Mouse (Mus musculus) embryonic facial prominence, embryonic 10.5 days (tissue): ENCODE measurements around the gene Ralgapa2. TPM values are rescaled to one million over a fixed set of nuclear protein-coding genes. Genes with fewer than 3 reads are reported as not detected.

ENCODE experiments used
- DNase-seq: peaks from one replicate; pipeline ENCODE4 v3.0.0-alpha.2; 2017; ENCODE audit warnings: low spot score
- H3K27ac ChIP-seq: fragments of 300-500 bp; sonication (generic); replicated peaks from 2 replicates; pipeline ENCODE4 v1.5.1; 2016; ENCODE audit warnings: mild to moderate bottlenecking
- H3K27me3 ChIP-seq: fragments of 300-500 bp; sonication (generic); replicated peaks from 2 replicates; pipeline ENCODE4 v1.6.1; 2016; ENCODE audit warnings: low read depth, mild to moderate bottlenecking; ENCODE audit not compliant: poor library complexity, severe bottlenecking
- H3K36me3 ChIP-seq: fragments of 300-500 bp; sonication (generic); replicated peaks from 2 replicates; pipeline ENCODE4 v1.6.1; 2016; ENCODE audit warnings: mild to moderate bottlenecking, moderate library complexity
- H3K4me1 ChIP-seq: fragments of 300-500 bp; sonication (generic); 2 replicates; pipeline ENCODE4 v1.6.1; 2016
- H3K4me3 ChIP-seq: fragments of 300-500 bp; sonication (generic); 2 replicates; pipeline ENCODE4 v1.5.1; 2016; ENCODE audit warnings: mild to moderate bottlenecking, moderate library complexity
- H3K9me3 ChIP-seq: fragments of 300-500 bp; sonication (generic); 2 replicates; pipeline ENCODE4 v1.6.1; 2016; ENCODE audit warnings: mild to moderate bottlenecking
- WGBS: fragments of 180-500 bp; shearing (Covaris S2); methylation state at CpG from one replicate; pipeline ENCODE4 v1.1.7; 2016; 5-methylcytosine and 5-hydroxymethylcytosine counted together
- polyA plus RNA-seq: library from polyadenylated mRNA; unstranded; fragments of >200 nt; fragmentation: Nextera tagmentation; extraction: Ambion mirVana; gene quantifications from 2 replicates; pipeline ENCODE4 v1.2.1, GENCODE M21; 2016

Gene Ralgapa2
- polyA plus RNA-seq, 1 experiment from 2014 or later = 8.9 TPM

GRCm38 (mm10) chr2:146280221-146280920 is 231.8 kb downstream of the Ralgapa2 start:
- H3K36me3 ChIP-seq = no peaks in the 10 kb centered on the region
- 62% methylated on average over 6 of the region's 6 CpGs for WGBS
- no peaks in the 10 kb centered on the region for H3K27me3 ChIP-seq
- H3K9me3 ChIP-seq = no peaks in the 10 kb centered on the region
- DNase-seq = no peak
- H3K27ac ChIP-seq = 0 out of 2 replicates have a peak overlapping the region, but pooled peaks have one; percentile 30
- H3K4me1 ChIP-seq = peaks cover 31% of the 10 kb centered on the region
- H3K4me3 ChIP-seq = no peak overlapping the region

DNA sequence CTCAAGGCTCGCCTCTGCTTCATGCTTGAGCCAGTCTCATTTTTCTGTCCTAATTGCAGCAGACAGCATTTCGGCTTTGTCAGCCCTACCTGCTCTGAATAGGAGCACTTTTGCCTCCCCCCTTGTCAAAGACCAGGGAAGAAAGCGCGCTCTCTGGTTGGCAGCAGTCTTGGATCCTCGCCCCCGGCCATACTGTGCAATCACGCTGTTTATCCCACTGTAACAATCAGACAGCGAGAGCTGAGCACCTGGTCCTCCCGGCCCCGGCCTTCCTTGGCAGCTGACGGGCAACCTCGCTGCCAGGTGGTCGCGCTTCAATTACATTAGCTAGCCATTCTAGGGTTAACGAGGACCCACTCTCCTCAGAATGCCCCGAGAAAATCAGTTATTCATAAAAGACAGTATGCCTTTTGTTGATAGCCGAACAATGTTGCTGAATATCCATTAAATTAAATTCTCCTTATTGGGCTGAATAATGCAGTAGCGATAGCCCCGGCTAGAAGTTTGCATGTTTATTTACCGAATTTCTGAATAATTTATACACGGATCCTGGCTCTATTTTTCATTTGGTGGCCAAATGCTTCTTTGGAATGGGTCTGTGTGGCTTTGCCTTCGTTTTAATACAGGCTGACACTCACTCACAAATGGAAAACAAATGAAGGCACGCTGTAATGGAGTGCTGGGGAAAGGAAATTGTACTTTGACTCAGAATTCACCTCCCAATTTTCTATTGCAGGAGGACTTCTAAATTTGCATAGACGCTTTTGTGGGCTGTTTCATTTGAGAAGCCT is 232.5 kb downstream of the Ralgapa2 start:
- DNase-seq = peak; percentile 43
- Histone ChIP-seq H3K36me3 (no peaks in the 10 kb centered on the region), H3K4me1 (peaks cover 31% of the 10 kb centered on the region), H3K9me3 (no peaks in the 10 kb centered on the region), H3K27ac (0 out of 2 replicates have a peak overlapping the region, but pooled peaks have one; percentile 35), H3K4me3 (no peak overlapping the region), H3K27me3 (no peaks in the 10 kb centered on the region)
- 57% methylated on average over 24 of the region's 24 CpGs for WGBS

- H3K27me3 ChIP-seq = no peaks in the 10 kb centered on the region
- no peak overlapping the region for H3K4me3 ChIP-seq
- no peak overlapping the region for H3K27ac ChIP-seq
- peaks cover 31% of the 10 kb centered on the region for H3K4me1 ChIP-seq
- WGBS = 57% methylated on average over 5 of the region's 5 CpGs
- H3K9me3 ChIP-seq = no peaks in the 10 kb centered on the region
- H3K36me3 ChIP-seq = no peaks in the 10 kb centered on the region
- peak; percentile 31 for DNase-seq
These were observed 233.8 kb downstream of the Ralgapa2 start for GRCm38 (mm10) chr2:146278381-146278780.

DNA sequence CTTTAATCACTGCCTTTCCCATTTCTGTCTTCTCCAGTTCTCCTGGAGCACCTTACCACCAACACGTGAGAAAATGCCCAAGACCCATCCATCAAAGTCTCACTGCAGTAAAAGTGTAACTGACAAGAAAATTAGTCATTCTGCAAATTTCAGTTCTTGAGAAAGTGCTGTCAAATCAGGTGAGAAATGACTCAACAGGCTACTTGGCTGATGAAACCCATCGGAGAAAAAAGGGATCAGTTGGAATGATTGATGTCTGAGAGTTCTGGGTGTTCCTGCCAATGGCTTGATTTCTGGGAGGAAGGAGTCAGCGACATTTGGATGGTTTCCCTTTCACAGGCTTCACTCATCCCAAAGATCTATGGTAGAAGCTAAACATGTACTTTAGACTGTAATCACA is 245.6 kb downstream of the Ralgapa2 start:
- peaks cover 12% of the 10 kb centered on the region for H3K4me1 ChIP-seq
- H3K9me3 ChIP-seq = no peaks in the 10 kb centered on the region
- H3K36me3 ChIP-seq = no peaks in the 10 kb centered on the region
- 83% methylated on average over 3 of the region's 3 CpGs for WGBS
- H3K27ac ChIP-seq = no peak overlapping the region
- H3K27me3 ChIP-seq = 0 out of 2 replicates have a peak, but pooled peaks cover 9% of the 10 kb centered on the region
- H3K4me3 ChIP-seq = no peak overlapping the region
- DNase-seq = no peak

DNA sequence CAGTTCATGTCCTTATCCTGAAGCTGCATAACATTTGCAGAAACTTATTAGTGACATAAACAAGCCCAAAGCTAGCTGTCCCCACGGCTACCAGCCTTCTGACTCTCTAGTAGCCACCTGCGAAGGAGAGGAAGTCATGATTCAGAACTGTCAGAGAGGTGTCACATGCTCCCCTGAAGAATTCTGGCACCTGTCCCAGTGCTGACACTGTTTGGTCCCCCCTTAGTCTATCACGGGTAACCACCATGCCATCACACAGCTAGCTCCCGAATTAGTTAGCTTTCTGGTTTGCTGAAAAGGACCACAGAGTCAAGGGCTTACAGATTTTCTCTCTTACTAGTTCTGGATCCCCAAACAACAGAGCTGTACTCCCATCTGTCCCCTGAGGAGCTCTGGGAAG is 247.1 kb downstream of the Ralgapa2 start:
- Histone ChIP-seq H3K27ac (no peak overlapping the region), H3K4me3 (no peak overlapping the region), H3K9me3 (no peaks in the 10 kb centered on the region), H3K36me3 (no peaks in the 10 kb centered on the region), H3K27me3 (0 out of 2 replicates have a peak, but pooled peaks cover 10% of the 10 kb centered on the region), H3K4me1 (peaks cover 22% of the 10 kb centered on the region)
- no peak for DNase-seq
- 82% methylated on average over 4 of the region's 4 CpGs for WGBS

- Histone ChIP-seq H3K27me3 (peaks cover 10% of the 10 kb centered on the region; the same call in 1 of the 2 replicates), H3K9me3 (no peaks in the 10 kb centered on the region), H3K27ac (no peak overlapping the region), H3K36me3 (no peaks in the 10 kb centered on the region), H3K4me3 (no peak overlapping the region), H3K4me1 (peaks cover 33% of the 10 kb centered on the region)
- DNase-seq = no peak
These were observed 249.2 kb downstream of the Ralgapa2 start for GRCm38 (mm10) chr2:146262966-146263365.

- DNase-seq = peak; percentile 25
- peaks cover 34% of the 10 kb centered on the region for H3K4me1 ChIP-seq
- no peaks in the 10 kb centered on the region for H3K9me3 ChIP-seq
- 28% methylated on average over 10 of the region's 10 CpGs for WGBS
- peaks cover 10% of the 10 kb centered on the region; the same call in 1 of the 2 replicates for H3K27me3 ChIP-seq
- H3K27ac ChIP-seq = no peak overlapping the region
- H3K36me3 ChIP-seq = no peaks in the 10 kb centered on the region
- H3K4me3 ChIP-seq = no peak overlapping the region
These were observed 249.9 kb downstream of the Ralgapa2 start for GRCm38 (mm10) chr2:146262215-146262614.

DNA sequence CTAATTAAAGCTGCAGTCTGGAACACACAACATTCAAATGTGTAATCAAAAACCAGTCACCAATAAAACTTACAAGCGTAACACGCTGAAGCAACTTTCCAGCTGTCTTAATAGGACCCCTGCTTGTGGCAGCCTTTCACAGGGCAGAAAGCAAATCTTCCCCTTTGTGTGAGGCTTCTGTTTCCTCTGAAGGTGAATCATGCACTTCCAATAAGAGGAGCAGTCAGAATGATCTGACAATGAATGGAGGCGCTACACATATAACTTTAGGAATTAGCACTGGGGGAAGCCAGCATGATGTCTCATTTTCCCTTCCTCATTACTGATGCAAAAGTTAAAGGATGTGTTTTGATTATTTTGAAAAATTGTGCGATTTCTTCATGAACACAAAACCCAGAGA is 251.0 kb downstream of the Ralgapa2 start:
- Histone ChIP-seq H3K4me3 (no peak overlapping the region), H3K4me1 (peaks cover 40% of the 10 kb centered on the region), H3K36me3 (no peaks in the 10 kb centered on the region), H3K27ac (no peak overlapping the region), H3K9me3 (no peaks in the 10 kb centered on the region), H3K27me3 (peaks cover 10% of the 10 kb centered on the region; the same call in 1 of the 2 replicates)
- DNase-seq = no peak
- WGBS = 70% methylated on average over 4 of the region's 4 CpGs

DNA sequence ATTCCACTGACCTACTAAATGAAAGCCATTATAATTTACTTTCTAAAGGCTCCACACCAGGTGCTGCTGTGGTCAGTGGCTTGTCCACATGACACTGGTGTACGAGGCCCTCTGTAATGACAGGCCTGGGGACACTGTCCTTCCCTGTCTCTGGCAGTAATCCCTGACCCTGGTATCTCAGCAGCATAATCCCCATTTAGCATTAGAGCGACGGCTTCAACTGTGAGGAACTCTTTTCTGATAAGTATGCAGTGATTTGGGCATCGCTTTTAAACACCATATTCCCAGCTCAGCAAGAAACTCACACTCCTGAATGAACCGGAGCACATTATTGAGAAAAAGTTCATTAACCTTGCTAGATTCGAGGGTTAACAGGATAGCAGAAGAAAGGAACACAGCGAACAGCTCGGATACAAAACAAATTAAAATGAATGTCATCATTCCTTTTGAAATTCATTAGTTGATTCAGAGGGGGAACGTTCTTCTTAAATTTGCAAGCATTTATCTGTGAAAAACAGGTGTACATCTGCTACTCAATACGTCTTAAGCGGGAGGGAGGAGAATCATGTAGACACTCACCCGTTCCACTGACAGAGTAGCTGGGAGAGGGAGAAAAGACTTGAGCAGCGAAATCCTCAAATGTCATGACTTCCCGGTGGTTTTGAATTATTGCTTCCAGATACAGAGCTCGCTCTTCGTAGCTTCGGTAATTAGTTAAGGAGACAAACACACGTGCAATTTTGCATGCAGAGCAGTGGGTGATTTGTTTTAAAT is 252.2 kb downstream of the Ralgapa2 start:
- peaks cover 42% of the 10 kb centered on the region for H3K4me1 ChIP-seq
- DNase-seq = no peak
- no peak overlapping the region for H3K4me3 ChIP-seq
- H3K27ac ChIP-seq = no peak overlapping the region
- no peaks in the 10 kb centered on the region for H3K9me3 ChIP-seq
- 37% methylated on average over 18 of the region's 18 CpGs for WGBS
- H3K36me3 ChIP-seq = no peaks in the 10 kb centered on the region
- H3K27me3 ChIP-seq = peaks cover 10% of the 10 kb centered on the region; the same call in 1 of the 2 replicates

GRCm38 (mm10) chr2:146258736-146259469 is 253.2 kb downstream of the Ralgapa2 start:
- Histone ChIP-seq H3K9me3 (no peaks in the 10 kb centered on the region), H3K4me1 (peaks cover 42% of the 10 kb centered on the region), H3K27ac (no peak overlapping the region), H3K36me3 (no peaks in the 10 kb centered on the region), H3K4me3 (no peak overlapping the region), H3K27me3 (peaks cover 6% of the 10 kb centered on the region; the same call in 1 of the 2 replicates)
- WGBS = 27% methylated on average over 10 of the region's 10 CpGs
- no peak for DNase-seq

DNA sequence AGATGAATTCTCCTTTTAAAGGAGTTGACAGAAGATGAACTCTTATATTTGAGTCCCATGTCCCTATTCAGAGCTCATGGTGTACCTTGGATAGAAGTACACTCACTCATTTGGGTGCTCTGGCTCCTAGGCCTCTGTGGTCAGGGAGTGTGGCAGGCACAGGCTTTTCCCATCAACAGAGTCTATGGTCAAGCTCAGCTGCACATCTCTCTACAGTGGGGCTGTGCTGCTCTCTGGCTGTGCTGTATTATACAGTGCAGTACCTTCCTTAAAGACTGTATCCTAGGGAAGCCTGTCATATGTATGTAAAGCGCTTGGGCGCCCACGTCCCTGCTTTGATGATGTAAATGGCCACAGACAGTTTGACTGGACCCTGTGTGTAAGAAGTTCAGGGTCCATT is 254.5 kb downstream of the Ralgapa2 start:
- WGBS = 90% methylated on average over 3 of the region's 3 CpGs
- Histone ChIP-seq H3K27ac (no peak overlapping the region), H3K27me3 (peaks cover 4% of the 10 kb centered on the region; the same call in 1 of the 2 replicates), H3K36me3 (no peaks in the 10 kb centered on the region), H3K4me3 (no peak overlapping the region), H3K4me1 (peaks cover 40% of the 10 kb centered on the region), H3K9me3 (no peaks in the 10 kb centered on the region)
- DNase-seq = no peak

DNA sequence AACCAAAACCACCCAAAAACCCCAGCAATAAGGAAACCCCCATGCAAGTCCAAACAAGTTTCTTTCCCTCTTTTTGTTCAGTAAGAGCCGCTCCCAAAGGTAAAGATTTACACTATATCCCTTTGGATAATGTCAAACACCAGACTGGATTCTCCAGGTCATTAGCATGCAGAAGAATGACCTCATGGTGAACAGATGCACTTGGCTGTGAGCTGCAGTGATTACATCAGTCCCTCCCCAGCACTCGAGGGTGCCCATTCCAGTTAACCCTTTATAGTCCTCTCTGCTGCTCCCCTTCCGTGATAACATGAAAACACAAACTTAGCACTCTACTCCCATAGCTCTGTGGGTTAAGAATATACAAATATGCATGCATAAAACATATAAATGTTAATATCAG is 255.1 kb downstream of the Ralgapa2 start:
- Histone ChIP-seq H3K4me1 (peaks cover 35% of the 10 kb centered on the region), H3K36me3 (no peaks in the 10 kb centered on the region), H3K9me3 (no peaks in the 10 kb centered on the region), H3K27me3 (peaks cover 4% of the 10 kb centered on the region; the same call in 1 of the 2 replicates), H3K4me3 (no peak overlapping the region), H3K27ac (no peak overlapping the region)
- WGBS = 48% methylated on average over 3 of the region's 3 CpGs
- no peak for DNase-seq
